Mouse (Mus musculus): ENCODE results near the gene Rnf43.

Rnf43 gene

GRCm38 (mm10) chr11:87759609-87760005, 97.1 kb downstream of the Rnf43 start:
- DNase-seq (ENCODE audit: low read depth) = no peak

- DNase-seq (ENCODE audit: low read depth) = no peak
Measured at GRCm38 (mm10) chr11:87760301-87761081, 98.0 kb downstream of the Rnf43 start, which contains the start of gene Tspoap1. Tspoap1 (plus strand) TSS chr11:87760541.

GRCm38 (mm10) chr11:87761181-87761721, 98.7 kb downstream of the Rnf43 start:
- no peak for DNase-seq (ENCODE audit: low read depth)

GRCm38 (mm10) chr11:87761806-87762701, 99.5 kb downstream of the Rnf43 start:
- no peak for DNase-seq (ENCODE audit: low read depth)

- no peak for DNase-seq (ENCODE audit: low read depth)
Measured at GRCm38 (mm10) chr11:87762702-87763385, 100.3 kb downstream of the Rnf43 start.

GRCm38 (mm10) chr11:87763511-87763987, 101.0 kb downstream of the Rnf43 start:
- no peak for DNase-seq (ENCODE audit: low read depth)

- DNase-seq (ENCODE audit: low read depth) = no peak
Measured at GRCm38 (mm10) chr11:87763988-87764876, 101.7 kb downstream of the Rnf43 start.

- DNase-seq (ENCODE audit: low read depth) = no peak
Measured at GRCm38 (mm10) chr11:87768745-87769144, 106.2 kb downstream of the Rnf43 start.

- peak; percentile 80 for DNase-seq (ENCODE audit: low read depth)
Measured at GRCm38 (mm10) chr11:87770989-87771388, 108.5 kb downstream of the Rnf43 start.

GRCm38 (mm10) chr11:87772354-87772753, 109.8 kb downstream of the Rnf43 start:
- DNase-seq (ENCODE audit: low read depth) = no peak

- no peak for DNase-seq (ENCODE audit: low read depth)
Measured at GRCm38 (mm10) chr11:87778100-87778765, 115.7 kb downstream of the Rnf43 start.

- no peak for DNase-seq (ENCODE audit: low read depth)
Measured at GRCm38 (mm10) chr11:87778915-87779314, 116.4 kb downstream of the Rnf43 start.

GRCm38 (mm10) chr11:87779392-87779791, 116.9 kb downstream of the Rnf43 start:
- DNase-seq (ENCODE audit: low read depth) = no peak

- no peak for DNase-seq (ENCODE audit: low read depth)
Measured at GRCm38 (mm10) chr11:87780130-87780529, 117.6 kb downstream of the Rnf43 start.

Data from NIH3T3 (cell line).